Mouse (Mus musculus) spleen, adult 2 months (tissue): Measurements from ENCODE around the gene Peli2. TPM values are rescaled to one million over a fixed set of nuclear protein-coding genes. Genes with fewer than 3 reads are reported as not detected.

Experiments
- DNase-seq, 2 experiments: peaks; one replicate each; pipeline versions ENCODE4 v3.0.0 to v3.0.0-alpha.2; 2012 to 2021; ENCODE audit warnings: low spot score in 2 of 2, low read depth in 1 of 2
- H3K27ac ChIP-seq: fragments of 200-500 bp; 2 replicates; pipeline ENCODE4 v1.5.1; 2012; ENCODE audit warnings: low read length, inconsistent platforms; ENCODE audit not compliant: insufficient read depth
- H3K27me3 ChIP-seq: fragments of 200-500 bp; 2 replicates; pipeline ENCODE4 v1.6.1; 2012; ENCODE audit warnings: mild to moderate bottlenecking, moderate library complexity, low read length, inconsistent platforms; ENCODE audit not compliant: control insufficient read depth, insufficient read depth
- H3K36me3 ChIP-seq: fragments of 200-500 bp; 2 replicates; pipeline ENCODE4 v1.6.1; 2012; ENCODE audit warnings: mild to moderate bottlenecking, low read length, inconsistent platforms; ENCODE audit not compliant: control insufficient read depth, insufficient read depth
- H3K4me1 ChIP-seq: fragments of 200-500 bp; 2 replicates; pipeline ENCODE4 v1.6.1; 2011; ENCODE audit warnings: inconsistent platforms; ENCODE audit not compliant: control insufficient read depth, insufficient read depth, insufficient read length
- H3K4me3 ChIP-seq: fragments of 200-500 bp; 2 replicates; pipeline ENCODE4 v1.5.1; 2011; ENCODE audit warnings: mild to moderate bottlenecking, inconsistent platforms; ENCODE audit not compliant: insufficient read depth, insufficient read length; ENCODE audit errors: extremely low read depth
- CTCF ChIP-seq: fragments of 200-500 bp; IDR thresholded peaks from 2 replicates; pipeline ENCODE4 v1.5.1; 2011; ENCODE audit warnings: mild to moderate bottlenecking, inconsistent platforms; ENCODE audit not compliant: insufficient read depth, insufficient read length, insufficient replicate concordance; ENCODE audit errors: extremely low read depth
- POLR2A ChIP-seq: fragments of 200-500 bp; IDR thresholded peaks from 2 replicates; pipeline ENCODE4 v1.6.1; 2011; ENCODE audit warnings: low read depth, low read length, inconsistent platforms
- WGBS: fragments of 180-500 bp; shearing (Covaris S2); methylation state at CpG from one replicate; pipeline ENCODE4 v1.1.7; 2018; 5-methylcytosine and 5-hydroxymethylcytosine counted together
- polyA plus RNA-seq: library from polyadenylated mRNA; depleted of rRNA; stranded (reverse); fragments of >200 nt; gene quantifications from 2 replicates; pipeline ENCODE4 v1.2.3, GENCODE M21; 2012

The Peli2 gene
- polyA plus RNA-seq, 1 experiment: 3.1 TPM

DNA sequence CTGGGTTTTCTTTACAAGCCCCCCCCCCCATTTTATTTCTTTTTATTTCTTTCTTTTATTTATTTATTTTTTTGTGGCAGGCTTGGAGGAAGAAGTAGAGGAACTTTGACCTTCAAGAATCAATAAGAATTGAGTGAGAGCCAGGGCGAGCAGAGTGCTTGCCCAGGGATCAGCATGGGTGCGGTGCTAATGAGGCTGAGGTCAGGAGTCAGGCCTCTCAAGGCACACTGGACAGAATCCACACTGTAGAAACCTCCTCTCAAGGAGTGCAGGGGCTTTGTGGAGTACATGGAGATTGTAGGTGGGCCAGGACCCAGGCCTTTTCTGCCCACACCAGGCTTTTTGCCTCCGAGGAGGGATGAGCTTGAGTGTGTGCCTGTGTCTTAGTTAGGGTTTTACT, 38.8 kb downstream of the Peli2 start:
- Histone ChIP-seq H3K4me1 (no peaks in the 10 kb centered on the region), H3K36me3 (no peaks in the 10 kb centered on the region), H3K4me3 (no peak overlapping the region), H3K27me3 (no peaks in the 10 kb centered on the region), H3K27ac (no peak overlapping the region)
- no peak for TF ChIP-seq CTCF
- DNase-seq: no peak
- 93% methylated on average over 3 of the region's 3 CpGs for WGBS

DNA sequence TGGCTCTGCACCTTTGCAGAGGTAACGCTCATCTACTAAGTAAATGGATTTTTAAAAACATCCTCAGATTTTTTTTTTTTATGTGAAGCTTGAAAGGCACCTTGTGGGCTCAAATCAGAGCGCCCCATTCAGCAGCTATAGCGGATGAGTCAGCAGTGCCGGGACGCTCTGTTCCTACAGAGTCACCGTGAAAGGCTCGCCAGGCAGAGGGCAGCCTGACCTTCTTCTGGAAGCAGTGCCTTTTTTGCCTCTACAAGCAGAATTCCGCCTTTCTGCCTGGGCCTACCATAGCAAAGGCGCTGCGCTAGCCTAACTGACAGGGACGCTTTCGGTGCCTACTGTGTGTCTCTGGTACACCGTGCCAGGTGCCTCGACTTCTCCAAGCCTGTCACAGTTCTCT, 41.8 kb downstream of the Peli2 start:
- H3K27ac ChIP-seq: no peak overlapping the region
- no peak for TF ChIP-seq CTCF
- TF ChIP-seq POLR2A: no peak
- no peak overlapping the region for H3K4me3 ChIP-seq
- H3K4me1 ChIP-seq: no peaks in the 10 kb centered on the region
- WGBS: 91% methylated on average over 14 of the region's 14 CpGs
- H3K36me3 ChIP-seq: no peaks in the 10 kb centered on the region
- DNase-seq: no peak
- H3K27me3 ChIP-seq: no peaks in the 10 kb centered on the region

DNA sequence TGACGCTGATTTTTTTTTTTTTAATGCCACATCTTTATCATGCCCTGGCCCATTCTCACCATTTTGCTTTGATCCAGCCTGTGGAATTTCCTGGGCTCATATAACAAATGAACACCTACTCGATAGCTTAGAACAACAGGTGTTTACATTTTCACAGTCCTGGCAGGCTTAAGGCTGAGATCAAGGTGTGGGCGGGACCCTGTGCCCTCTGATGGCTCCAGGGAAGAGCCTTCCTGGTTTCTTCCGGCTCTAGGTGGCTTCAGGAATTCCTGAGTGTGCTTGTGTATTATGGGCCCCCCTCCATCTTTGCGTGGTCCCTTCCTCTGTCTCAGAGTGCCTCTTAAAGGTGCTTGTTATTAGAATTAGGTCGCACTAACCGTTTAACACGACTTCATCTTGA, 44.3 kb downstream of the Peli2 start:
- 89% methylated on average over 8 of the region's 8 CpGs for WGBS
- Histone ChIP-seq H3K27ac (no peak overlapping the region), H3K4me1 (no peaks in the 10 kb centered on the region), H3K27me3 (no peaks in the 10 kb centered on the region), H3K36me3 (no peaks in the 10 kb centered on the region), H3K4me3 (no peak overlapping the region)
- no peak for TF ChIP-seq CTCF
- no peak for TF ChIP-seq POLR2A
- no peak for DNase-seq

DNA sequence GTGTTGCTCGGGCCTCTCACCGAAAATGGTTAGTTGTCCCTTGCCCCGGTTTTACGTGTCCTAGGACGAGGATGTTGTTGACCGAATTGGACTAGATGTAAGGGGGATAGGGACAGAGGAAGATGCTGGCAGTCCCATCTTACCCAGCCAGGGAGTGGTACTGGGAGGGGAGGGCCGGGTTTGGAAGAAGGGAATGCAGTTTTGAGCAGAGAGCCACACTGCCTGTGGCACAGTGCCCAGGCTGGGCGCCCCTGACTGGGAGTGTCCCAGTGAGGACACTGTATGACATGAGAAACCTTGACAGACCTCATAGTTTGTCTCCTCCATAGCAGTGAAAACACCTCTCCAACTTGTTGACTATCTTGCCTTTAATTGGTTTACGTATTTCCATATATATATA, 45.8 kb downstream of the Peli2 start:
- no peak for DNase-seq
- TF ChIP-seq POLR2A (no peak), CTCF (no peak)
- Histone ChIP-seq H3K27me3 (no peaks in the 10 kb centered on the region), H3K4me3 (no peak overlapping the region), H3K4me1 (no peaks in the 10 kb centered on the region), H3K27ac (no peak overlapping the region), H3K36me3 (no peaks in the 10 kb centered on the region)
- WGBS: 95% methylated on average over 9 of the region's 9 CpGs

DNA sequence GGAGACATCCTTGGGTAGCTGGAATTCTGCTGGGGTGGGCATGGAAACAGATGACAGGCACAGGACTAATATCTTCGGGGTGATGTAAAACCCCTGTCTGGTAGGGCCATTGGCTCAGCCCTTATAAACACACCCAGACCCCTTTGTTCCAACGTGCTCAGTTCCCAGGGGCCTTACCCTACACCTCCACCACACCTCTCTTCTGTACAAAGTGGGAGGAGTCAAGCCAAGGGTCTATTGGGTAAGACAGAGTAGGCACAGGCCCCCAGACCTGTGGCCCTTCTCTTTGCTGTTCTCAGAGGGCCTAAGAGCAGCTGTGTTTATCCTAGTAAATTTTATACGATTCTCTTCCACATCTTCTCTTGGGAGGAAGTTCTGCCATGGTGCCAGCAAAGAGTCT, 46.4 kb downstream of the Peli2 start:
- WGBS: 74% methylated on average over 3 of the region's 3 CpGs
- TF ChIP-seq POLR2A: no peak
- no peak for TF ChIP-seq CTCF
- DNase-seq: no peak
- no peaks in the 10 kb centered on the region for H3K36me3 ChIP-seq
- no peaks in the 10 kb centered on the region for H3K27me3 ChIP-seq
- no peak overlapping the region for H3K27ac ChIP-seq
- H3K4me1 ChIP-seq: no peaks in the 10 kb centered on the region
- H3K4me3 ChIP-seq: no peak overlapping the region

DNA sequence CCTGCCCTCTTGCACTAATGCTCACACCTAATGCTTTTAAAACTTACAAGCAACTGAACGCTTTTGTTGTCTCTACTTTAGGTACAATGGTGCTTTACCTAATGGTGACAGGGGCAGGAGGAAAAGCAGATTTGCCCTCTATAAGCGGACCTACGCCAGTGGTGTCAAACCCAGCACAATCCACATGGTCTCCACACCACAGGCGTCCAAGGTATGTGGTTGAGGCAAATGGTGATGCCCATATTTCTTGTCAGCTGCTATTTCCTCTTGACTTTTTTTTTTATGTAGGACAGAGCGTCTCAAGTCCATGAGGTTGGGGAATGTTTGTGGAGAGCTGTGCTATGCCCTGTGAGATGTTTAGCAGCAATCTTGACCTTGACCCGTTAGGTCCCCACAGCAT, 47.5 kb downstream of the Peli2 start:
- no peaks in the 10 kb centered on the region for H3K4me1 ChIP-seq
- no peak for DNase-seq
- H3K27me3 ChIP-seq: no peaks in the 10 kb centered on the region
- H3K36me3 ChIP-seq: no peaks in the 10 kb centered on the region
- no peak overlapping the region for H3K4me3 ChIP-seq
- WGBS: 87% methylated on average over 6 of the region's 6 CpGs
- H3K27ac ChIP-seq: no peak overlapping the region
- TF ChIP-seq POLR2A (no peak), CTCF (no peak)

DNA sequence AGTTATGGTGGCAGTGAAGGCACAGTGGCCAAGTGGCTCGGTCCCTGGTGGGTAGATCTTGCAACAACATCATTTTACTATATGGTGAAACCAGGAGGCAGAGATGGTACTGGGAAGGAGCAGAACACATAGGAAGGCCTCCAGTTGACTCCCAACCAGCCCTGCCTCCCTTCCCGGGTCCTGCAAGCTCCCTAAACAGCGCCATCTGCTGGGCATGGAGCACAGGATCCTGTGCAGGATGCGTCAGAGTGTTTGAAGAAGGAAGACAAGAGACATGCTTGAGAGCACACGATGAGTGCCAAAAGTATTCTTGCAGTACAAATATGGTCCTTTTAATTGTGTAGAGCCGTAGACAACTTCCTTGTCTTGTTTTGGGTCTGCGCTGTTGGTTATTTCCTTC, 49.3 kb downstream of the Peli2 start:
- no peak for DNase-seq
- 62% methylated on average over 7 of the region's 7 CpGs for WGBS
- Histone ChIP-seq H3K4me1 (no peaks in the 10 kb centered on the region), H3K36me3 (no peaks in the 10 kb centered on the region), H3K4me3 (no peak overlapping the region), H3K27ac (no peak overlapping the region), H3K27me3 (no peaks in the 10 kb centered on the region)
- TF ChIP-seq POLR2A: no peak
- no peak for TF ChIP-seq CTCF
